Mouse (Mus musculus): Measurements from ENCODE around the gene Ube2q2. TPM values are rescaled to one million over a fixed set of nuclear protein-coding genes. Genes with fewer than 3 reads are reported as not detected.

Ube2q2 gene
- total RNA-seq, 2 experiments from 2014 or later: 10.5 to 13.5 TPM

GRCm38 (mm10) chr9:55170655-55171412, 22.2 kb downstream of the Ube2q2 start:
- peak; percentile 68 for ATAC-seq (replicated peaks; ENCODE audit: low FRiP score, poor library complexity, severe bottlenecking)

- no peak for ATAC-seq (replicated peaks; ENCODE audit: low FRiP score, poor library complexity, severe bottlenecking)
Measured at GRCm38 (mm10) chr9:55172195-55172685, 23.6 kb downstream of the Ube2q2 start.

GRCm38 (mm10) chr9:55174235-55174634, 25.6 kb downstream of the Ube2q2 start:
- no peak for ATAC-seq (replicated peaks; ENCODE audit: low FRiP score, poor library complexity, severe bottlenecking)

GRCm38 (mm10) chr9:55195876-55196275, 47.2 kb downstream of the Ube2q2 start:
- no peak for ATAC-seq (replicated peaks; ENCODE audit: low FRiP score, poor library complexity, severe bottlenecking)

GRCm38 (mm10) chr9:55198260-55198659, 49.6 kb downstream of the Ube2q2 start:
- ATAC-seq (replicated peaks; ENCODE audit: low FRiP score, poor library complexity, severe bottlenecking): no peak

GRCm38 (mm10) chr9:55199348-55199747, 50.7 kb downstream of the Ube2q2 start:
- no peak for ATAC-seq (replicated peaks; ENCODE audit: low FRiP score, poor library complexity, severe bottlenecking)

GRCm38 (mm10) chr9:55208458-55208789, 59.8 kb downstream of the Ube2q2 start:
- no peak for ATAC-seq (replicated peaks; ENCODE audit: low FRiP score, poor library complexity, severe bottlenecking)

- ATAC-seq (replicated peaks; ENCODE audit: low FRiP score, poor library complexity, severe bottlenecking): peak; percentile 90
Measured at GRCm38 (mm10) chr9:55208790-55209481, 60.3 kb downstream of the Ube2q2 start, which contains the start of gene Fbxo22. Gene Fbxo22, plus strand, starts transcription at chr9:55208925.

GRCm38 (mm10) chr9:55211611-55212010, 63.0 kb downstream of the Ube2q2 start:
- ATAC-seq (replicated peaks; ENCODE audit: low FRiP score, poor library complexity, severe bottlenecking): no peak

- no peak for ATAC-seq (replicated peaks; ENCODE audit: low FRiP score, poor library complexity, severe bottlenecking)
Measured at GRCm38 (mm10) chr9:55213396-55213795, 64.7 kb downstream of the Ube2q2 start.

- no peak for ATAC-seq (replicated peaks; ENCODE audit: low FRiP score, poor library complexity, severe bottlenecking)
Measured at GRCm38 (mm10) chr9:55215056-55215455, 66.4 kb downstream of the Ube2q2 start.

GRCm38 (mm10) chr9:55215648-55216047, 67.0 kb downstream of the Ube2q2 start:
- no peak for ATAC-seq (replicated peaks; ENCODE audit: low FRiP score, poor library complexity, severe bottlenecking)

- ATAC-seq (replicated peaks; ENCODE audit: low FRiP score, poor library complexity, severe bottlenecking): no peak
Measured at GRCm38 (mm10) chr9:55216078-55216477, 67.4 kb downstream of the Ube2q2 start.

- ATAC-seq (replicated peaks; ENCODE audit: low FRiP score, poor library complexity, severe bottlenecking): no peak
Measured at GRCm38 (mm10) chr9:55217381-55217780, 68.7 kb downstream of the Ube2q2 start.

GRCm38 (mm10) chr9:55225165-55225737, 76.6 kb downstream of the Ube2q2 start:
- no peak for ATAC-seq (replicated peaks; ENCODE audit: low FRiP score, poor library complexity, severe bottlenecking)

- no peak for ATAC-seq (replicated peaks; ENCODE audit: low FRiP score, poor library complexity, severe bottlenecking)
Measured at GRCm38 (mm10) chr9:55226251-55226650, 77.6 kb downstream of the Ube2q2 start.

GRCm38 (mm10) chr9:55228149-55228548, 79.5 kb downstream of the Ube2q2 start:
- ATAC-seq (replicated peaks; ENCODE audit: low FRiP score, poor library complexity, severe bottlenecking): no peak

GRCm38 (mm10) chr9:55229010-55229409, 80.4 kb downstream of the Ube2q2 start:
- ATAC-seq (replicated peaks; ENCODE audit: low FRiP score, poor library complexity, severe bottlenecking): no peak

GRCm38 (mm10) chr9:55231544-55231943, 82.9 kb downstream of the Ube2q2 start:
- no peak for ATAC-seq (replicated peaks; ENCODE audit: low FRiP score, poor library complexity, severe bottlenecking)

GRCm38 (mm10) chr9:55232110-55232509, 83.5 kb downstream of the Ube2q2 start:
- ATAC-seq (replicated peaks; ENCODE audit: low FRiP score, poor library complexity, severe bottlenecking): no peak

- ATAC-seq (replicated peaks; ENCODE audit: low FRiP score, poor library complexity, severe bottlenecking): no peak
Measured at GRCm38 (mm10) chr9:55232586-55232985, 83.9 kb downstream of the Ube2q2 start.
